Mouse (Mus musculus): ENCODE measurements around the gene Gm3625.
"Not testable (repeated sequence)": the region's sequence is repeated elsewhere in the genome, so short reads cannot be mapped to it uniquely, and the experiment has no call there.

Gm3625 gene

GRCm38 (mm10) chr12:4553704-4554103 lies 39.0 kb downstream of the Gm3625 start:
- not testable (repeated sequence) for DNase-seq

DNA sequence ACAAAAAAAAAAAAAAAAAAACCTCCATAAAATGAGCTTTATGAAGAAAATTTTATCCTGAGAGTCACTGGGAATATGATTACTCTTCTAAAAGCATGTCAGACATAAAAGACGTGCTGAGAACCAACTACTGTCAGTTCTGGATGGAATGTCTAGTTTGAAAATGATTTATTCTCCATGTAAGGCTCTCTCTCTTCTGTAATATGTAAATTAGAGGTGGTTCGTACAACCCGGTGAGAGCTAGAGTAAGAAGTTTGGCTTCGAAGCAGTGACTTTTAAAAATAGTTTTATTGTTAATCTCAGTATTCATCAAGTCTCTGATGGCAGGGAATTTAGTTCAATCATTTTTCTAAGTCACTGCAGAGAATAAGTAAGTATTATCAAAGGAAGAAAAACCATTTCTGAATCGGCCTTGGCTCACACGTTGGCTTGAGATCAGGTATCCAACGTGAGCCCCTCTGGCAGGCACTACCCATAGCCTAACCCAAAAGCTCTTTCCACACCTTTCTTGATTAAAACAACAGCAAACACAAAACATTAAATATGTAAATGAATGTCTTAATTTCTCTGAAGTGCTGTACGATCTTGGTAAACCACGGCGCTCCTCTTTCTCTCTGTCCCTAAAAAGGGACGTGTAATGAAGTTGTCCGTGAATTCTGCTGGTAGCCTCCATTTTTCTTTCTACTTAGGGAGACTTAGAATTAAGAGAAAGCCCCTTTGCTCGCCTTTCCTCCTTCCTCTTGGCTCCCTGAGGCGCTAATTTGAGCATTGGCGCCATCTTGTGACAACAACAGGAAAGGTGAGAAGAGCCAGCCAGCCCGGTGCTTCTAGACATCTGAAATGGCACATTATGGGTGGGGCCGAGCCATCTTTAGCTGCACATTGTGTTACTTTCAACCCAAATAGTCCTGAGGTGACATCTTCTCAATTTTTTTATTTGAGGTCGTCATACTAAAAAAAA lies 44.4 kb downstream of the Gm3625 start:
- DNase-seq: peak; percentile 72 to 74

GRCm38 (mm10) chr12:4547557-4547956 lies 45.2 kb downstream of the Gm3625 start:
- no peak for DNase-seq

GRCm38 (mm10) chr12:4546491-4546890 lies 46.2 kb downstream of the Gm3625 start:
- DNase-seq: no peak

DNA sequence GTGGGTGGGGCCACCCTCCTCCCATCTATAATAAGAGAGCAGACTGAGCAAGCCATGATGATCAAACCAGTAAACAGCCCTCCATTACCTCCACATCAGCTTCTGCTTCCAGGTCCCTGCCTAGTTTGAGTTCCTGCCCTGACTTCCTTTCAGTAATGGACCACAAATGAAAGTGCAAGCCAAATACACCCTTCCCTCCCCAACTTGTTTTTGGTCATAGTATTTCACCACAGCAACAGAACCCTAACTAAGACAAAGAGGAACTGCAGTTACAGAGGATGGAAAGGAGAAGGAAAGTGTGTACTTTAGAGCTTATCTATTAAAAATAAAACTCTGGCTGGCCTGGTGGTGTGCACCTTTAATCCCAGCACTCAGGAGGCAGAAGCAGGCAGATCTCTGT lies 47.3 kb downstream of the Gm3625 start:
- no peak for DNase-seq

DNA sequence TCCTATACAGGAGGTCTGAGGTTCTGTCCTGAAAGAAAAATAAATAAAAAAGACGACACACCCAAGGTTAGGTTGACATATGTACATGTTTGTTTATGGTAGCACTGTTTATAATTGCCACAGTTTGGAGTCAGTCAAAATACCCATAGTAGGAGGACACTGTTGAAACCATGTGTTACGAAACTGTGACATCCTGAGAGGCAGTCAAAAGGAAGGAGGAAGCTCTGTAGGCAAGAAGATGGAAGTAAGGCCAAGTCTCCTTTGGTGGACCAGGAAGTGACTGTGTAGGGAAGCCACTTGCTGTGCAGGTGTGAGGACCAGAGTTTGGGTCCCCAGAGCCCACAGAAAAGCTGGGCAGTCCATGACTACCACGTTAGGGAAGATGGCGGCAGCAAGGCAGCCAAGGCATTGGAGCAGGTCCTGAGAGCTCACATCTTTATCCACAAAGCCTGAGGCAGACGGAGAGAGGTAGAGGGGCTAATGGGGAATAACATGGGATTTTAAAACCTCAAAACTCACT lies 48.3 kb downstream of the Gm3625 start:
- no peak for DNase-seq
